Mouse (Mus musculus) lung, embryonic 15.5 days (tissue): ENCODE measurements around the gene Cenpx. TPM values are rescaled to one million over a fixed set of nuclear protein-coding genes. Genes with fewer than 3 reads are reported as not detected.

Source experiments
- ATAC-seq: fragments of 200-750 bp; cut with Nextera tagmentation; 2 replicates; pipeline ENCODE4 v1.8.0; 2017; ENCODE audit warnings: moderate number of reproducible peaks, borderline replicate concordance; ENCODE audit not compliant: low FRiP score, low TSS enrichment; ENCODE audit errors: extremely low read depth
- H3K27ac ChIP-seq: fragments of 300-500 bp; sonication (generic); 2 replicates; pipeline ENCODE4 v1.5.1; 2015; ENCODE audit warnings: moderate library complexity, mild to moderate bottlenecking, inconsistent platforms
- H3K27me3 ChIP-seq: fragments of 300-500 bp; sonication (generic); 2 replicates; pipeline ENCODE4 v1.6.1; 2015; ENCODE audit warnings: inconsistent platforms
- H3K36me3 ChIP-seq: fragments of 300-500 bp; sonication (generic); 2 replicates; pipeline ENCODE4 v1.6.1; 2015; ENCODE audit warnings: inconsistent platforms
- H3K4me1 ChIP-seq: fragments of 300-500 bp; sonication (generic); 2 replicates; pipeline ENCODE4 v1.6.1; 2015; ENCODE audit warnings: inconsistent platforms
- H3K4me2 ChIP-seq: fragments of 300-500 bp; sonication (generic); 2 replicates; pipeline ENCODE4 v1.6.1; 2015; ENCODE audit warnings: inconsistent platforms, mild to moderate bottlenecking, moderate library complexity
- H3K4me3 ChIP-seq: fragments of 300-500 bp; sonication (generic); 2 replicates; pipeline ENCODE4 v1.5.1; 2015; ENCODE audit warnings: mild to moderate bottlenecking, inconsistent platforms
- H3K9ac ChIP-seq: fragments of 300-500 bp; sonication (generic); 2 replicates; pipeline ENCODE4 v1.6.1; 2015; ENCODE audit warnings: inconsistent platforms
- H3K9me3 ChIP-seq: fragments of 300-500 bp; sonication (generic); 2 replicates; pipeline ENCODE4 v1.6.1; 2016; ENCODE audit warnings: inconsistent platforms
- WGBS: fragments of 180-500 bp; shearing (Covaris S2); methylation state at CpG from one replicate; pipeline ENCODE4 v1.1.7; 2015; 5-methylcytosine and 5-hydroxymethylcytosine counted together
- polyA plus RNA-seq: library from polyadenylated mRNA; unstranded; fragments of >200 nt; fragmentation: Nextera tagmentation; extraction: Ambion mirVana; gene quantifications from 2 replicates; pipeline ENCODE4 v1.2.1, GENCODE M21; 2015

Gene Cenpx
- polyA plus RNA-seq, 1 experiment from 2014 or later = 160 TPM

- Histone ChIP-seq H3K27ac (no peak overlapping the region), H3K9ac (no peak overlapping the region; the same call in 1 of the 2 replicates), H3K9me3 (no peaks in the 10 kb centered on the region), H3K4me1 (peaks cover 60% of the 10 kb centered on the region), H3K4me2 (no peak overlapping the region), H3K4me3 (no peak overlapping the region), H3K36me3 (no peaks in the 10 kb centered on the region), H3K27me3 (no peaks in the 10 kb centered on the region)
- ATAC-seq = no peak
- 43% methylated on average over 2 of the region's 2 CpGs for WGBS
Measured at GRCm38 (mm10) chr11:120709551-120709950, 4.0 kb downstream of the Cenpx start.

GRCm38 (mm10) chr11:120707969-120708368 lies 5.6 kb downstream of the Cenpx start:
- H3K27ac ChIP-seq = no peak overlapping the region; the same call in 1 of the 2 replicates
- peaks cover 5% of the 10 kb centered on the region; the same call in 1 of the 2 replicates for H3K36me3 ChIP-seq
- H3K9ac ChIP-seq = no peak overlapping the region
- no peaks in the 10 kb centered on the region for H3K27me3 ChIP-seq
- peaks cover 68% of the 10 kb centered on the region for H3K4me1 ChIP-seq
- no peak overlapping the region for H3K4me2 ChIP-seq
- WGBS = 31% methylated on average over 5 of the region's 5 CpGs
- no peak overlapping the region for H3K4me3 ChIP-seq
- H3K9me3 ChIP-seq = no peaks in the 10 kb centered on the region
- no peak for ATAC-seq

- Histone ChIP-seq H3K27ac (peak overlapping the region; percentile 11), H3K4me2 (no peak overlapping the region), H3K9ac (no peak overlapping the region), H3K4me3 (no peak overlapping the region), H3K9me3 (no peaks in the 10 kb centered on the region), H3K4me1 (peaks cover 61% of the 10 kb centered on the region), H3K36me3 (peaks cover 10% of the 10 kb centered on the region), H3K27me3 (no peaks in the 10 kb centered on the region)
- WGBS = 11% methylated on average over 12 of the region's 12 CpGs
- ATAC-seq = no peak
Measured at GRCm38 (mm10) chr11:120707225-120707624, 6.3 kb downstream of the Cenpx start.

GRCm38 (mm10) chr11:120706120-120706519 lies 7.4 kb downstream of the Cenpx start:
- H3K9ac ChIP-seq = no peak overlapping the region

GRCm38 (mm10) chr11:120704486-120705325 lies 8.8 kb downstream of the Cenpx start:
- Histone ChIP-seq H3K9me3 (no peaks in the 10 kb centered on the region), H3K9ac (no peak overlapping the region), H3K27me3 (no peaks in the 10 kb centered on the region), H3K4me2 (no peak overlapping the region), H3K4me3 (no peak overlapping the region), H3K36me3 (peaks cover 15% of the 10 kb centered on the region), H3K4me1 (peaks cover 55% of the 10 kb centered on the region), H3K27ac (peak overlapping the region; percentile 26)
- WGBS = 35% methylated on average over 8 of the region's 8 CpGs
- ATAC-seq = peak; percentile 50

More at GRCm38 (mm10) chr11:120706120-120706519, 7.4 kb downstream of the Cenpx start:
- no peak for ATAC-seq
- peaks cover 11% of the 10 kb centered on the region for H3K36me3 ChIP-seq
- peaks cover 56% of the 10 kb centered on the region for H3K4me1 ChIP-seq
- no peak overlapping the region for H3K4me3 ChIP-seq
- no peak overlapping the region for H3K4me2 ChIP-seq
- H3K27me3 ChIP-seq = no peaks in the 10 kb centered on the region
- WGBS = 46% methylated on average over 5 of the region's 5 CpGs
- no peaks in the 10 kb centered on the region for H3K9me3 ChIP-seq
- peak overlapping the region; percentile 17 for H3K27ac ChIP-seq

GRCm38 (mm10) chr11:120703696-120704454 lies 9.7 kb downstream of the Cenpx start:
- no peak overlapping the region for H3K4me3 ChIP-seq
- WGBS = 45% methylated on average over 15 of the region's 15 CpGs
- H3K36me3 ChIP-seq = peaks cover 22% of the 10 kb centered on the region
- no peaks in the 10 kb centered on the region for H3K27me3 ChIP-seq
- H3K4me2 ChIP-seq = no peak overlapping the region
- ATAC-seq = no peak
- H3K27ac ChIP-seq = peak overlapping the region; percentile 26
- H3K9ac ChIP-seq = no peak overlapping the region
- peaks cover 49% of the 10 kb centered on the region for H3K4me1 ChIP-seq
- no peaks in the 10 kb centered on the region for H3K9me3 ChIP-seq

GRCm38 (mm10) chr11:120697741-120698140 lies 15.8 kb downstream of the Cenpx start:
- no peak overlapping the region for H3K9ac ChIP-seq
- no peak for ATAC-seq

GRCm38 (mm10) chr11:120696568-120696967 lies 17.0 kb downstream of the Cenpx start:
- Histone ChIP-seq H3K27ac (no peak overlapping the region), H3K4me3 (no peak overlapping the region), H3K27me3 (no peaks in the 10 kb centered on the region), H3K4me1 (peaks cover 32% of the 10 kb centered on the region), H3K4me2 (no peak overlapping the region), H3K36me3 (peaks cover 13% of the 10 kb centered on the region), H3K9ac (no peak overlapping the region), H3K9me3 (no peaks in the 10 kb centered on the region)
- ATAC-seq = no peak
- 89% methylated on average over 6 of the region's 6 CpGs for WGBS

More at GRCm38 (mm10) chr11:120697741-120698140, 15.8 kb downstream of the Cenpx start:
- Histone ChIP-seq H3K4me2 (no peak overlapping the region), H3K4me3 (no peak overlapping the region), H3K27ac (no peak overlapping the region; the same call in 1 of the 2 replicates), H3K9me3 (no peaks in the 10 kb centered on the region), H3K4me1 (peaks cover 32% of the 10 kb centered on the region), H3K27me3 (no peaks in the 10 kb centered on the region), H3K36me3 (peaks cover 18% of the 10 kb centered on the region)
- 52% methylated on average over 10 of the region's 10 CpGs for WGBS

GRCm38 (mm10) chr11:120695641-120696040 lies 17.9 kb downstream of the Cenpx start:
- H3K27me3 ChIP-seq = no peaks in the 10 kb centered on the region
- no peak overlapping the region for H3K9ac ChIP-seq
- no peak overlapping the region for H3K4me3 ChIP-seq
- WGBS = 32% methylated on average over 12 of the region's 12 CpGs
- 0 out of 2 replicates have a peak, but pooled peaks have one; percentile 39 for ATAC-seq
- no peak overlapping the region for H3K4me2 ChIP-seq
- H3K9me3 ChIP-seq = no peaks in the 10 kb centered on the region
- H3K36me3 ChIP-seq = peaks cover 15% of the 10 kb centered on the region
- H3K27ac ChIP-seq = peak overlapping the region; percentile 49
- H3K4me1 ChIP-seq = peaks cover 32% of the 10 kb centered on the region

- peak overlapping the region; percentile 49; the same call in 1 of the 2 replicates for H3K27ac ChIP-seq
- H3K27me3 ChIP-seq = no peaks in the 10 kb centered on the region
- peaks cover 20% of the 10 kb centered on the region for H3K36me3 ChIP-seq
- no peak overlapping the region for H3K4me2 ChIP-seq
- H3K9ac ChIP-seq = no peak overlapping the region
- H3K9me3 ChIP-seq = no peaks in the 10 kb centered on the region
- no peak overlapping the region for H3K4me3 ChIP-seq
- H3K4me1 ChIP-seq = peaks cover 32% of the 10 kb centered on the region
- peak; percentile 89 for ATAC-seq
- WGBS = 23% methylated on average over 4 of the region's 4 CpGs
Measured at GRCm38 (mm10) chr11:120695184-120695583, 18.4 kb downstream of the Cenpx start.

- H3K4me2 ChIP-seq = no peak overlapping the region
- H3K4me1 ChIP-seq = peaks cover 28% of the 10 kb centered on the region
- H3K9ac ChIP-seq = no peak overlapping the region
- H3K9me3 ChIP-seq = no peaks in the 10 kb centered on the region
- WGBS = 69% methylated on average over 3 of the region's 3 CpGs
- H3K4me3 ChIP-seq = no peak overlapping the region
- H3K27me3 ChIP-seq = no peaks in the 10 kb centered on the region
- ATAC-seq = no peak
- H3K27ac ChIP-seq = no peak overlapping the region
- peaks cover 24% of the 10 kb centered on the region for H3K36me3 ChIP-seq
Measured at GRCm38 (mm10) chr11:120693461-120693860, 20.1 kb downstream of the Cenpx start.
